Mouse (Mus musculus) frontal cortex, postnatal 25 days (tissue): ENCODE results near the gene Pnpo.

Experiments
- DNase-seq, 2 experiments: peaks; one replicate each; pipeline ENCODE4 v3.0.0; 2022; ENCODE audit warnings: low spot score in 2 of 2

The Pnpo gene

DNA sequence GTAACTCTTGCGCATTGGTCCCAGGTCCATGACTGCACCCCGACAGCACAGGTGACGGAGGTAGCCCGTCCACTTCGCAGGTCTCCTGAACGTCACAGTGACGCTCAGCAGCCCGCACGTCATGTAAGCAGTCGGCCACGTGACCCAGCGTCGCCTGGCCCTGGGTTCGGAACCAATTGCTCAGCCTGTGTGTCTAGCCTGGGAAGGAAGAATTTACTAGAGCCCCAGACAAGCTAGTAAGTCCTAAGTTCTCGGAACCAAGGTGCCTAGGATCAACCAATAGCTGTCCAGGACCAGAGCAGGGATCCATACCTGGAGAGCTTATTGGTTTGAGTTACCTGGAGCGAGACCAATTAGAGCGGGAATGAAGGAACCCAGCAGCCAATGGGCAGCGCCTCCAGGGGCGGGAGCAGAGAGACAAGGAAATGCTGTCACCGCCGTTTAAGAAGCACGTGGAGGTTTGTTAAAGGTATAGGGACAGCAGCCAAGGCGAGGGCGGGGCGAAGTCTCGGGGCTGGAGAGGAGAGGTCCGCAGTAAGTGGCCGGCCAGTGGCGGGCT lies at the start of gene Pnpo:
Gene Pnpo (minus strand): TSS at position 241 of the 559 bp plus-strand sequence.
- DNase-seq = peak; percentile 78 to 85

DNA sequence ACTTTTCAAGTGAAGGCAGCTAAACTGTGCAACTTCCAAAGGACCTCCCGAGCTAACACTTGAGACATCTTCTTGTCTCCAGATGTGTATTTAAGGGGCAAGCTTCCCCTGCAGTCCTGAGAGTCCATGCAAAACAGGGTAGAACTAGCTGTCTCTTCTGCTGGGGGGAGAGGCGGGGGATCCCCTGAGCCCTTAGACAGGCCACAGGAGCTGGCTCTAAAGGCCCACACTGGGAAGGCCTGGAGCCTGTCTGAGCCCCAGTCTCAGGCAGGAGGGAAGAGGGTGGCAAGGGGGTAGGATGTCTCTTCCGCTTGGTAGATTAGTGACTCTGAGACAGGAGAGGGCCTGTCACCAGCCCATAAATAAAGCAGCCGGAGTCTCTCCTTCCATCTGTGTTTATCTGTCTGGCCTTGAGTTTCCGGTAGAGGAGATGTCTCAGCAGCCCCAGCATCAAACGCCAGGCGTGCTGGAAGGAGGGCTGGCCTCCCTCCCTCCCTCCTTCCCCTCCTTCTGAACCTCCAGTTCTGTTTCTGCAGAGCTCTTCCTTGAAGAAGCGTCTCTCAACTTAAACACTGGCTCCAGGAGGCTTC lies 49.0 kb upstream of the Pnpo start:
- DNase-seq = no peak

- no peak for DNase-seq
Observed at GRCm38 (mm10) chr11:96991501-96991900, 47.7 kb upstream of the Pnpo start.

DNA sequence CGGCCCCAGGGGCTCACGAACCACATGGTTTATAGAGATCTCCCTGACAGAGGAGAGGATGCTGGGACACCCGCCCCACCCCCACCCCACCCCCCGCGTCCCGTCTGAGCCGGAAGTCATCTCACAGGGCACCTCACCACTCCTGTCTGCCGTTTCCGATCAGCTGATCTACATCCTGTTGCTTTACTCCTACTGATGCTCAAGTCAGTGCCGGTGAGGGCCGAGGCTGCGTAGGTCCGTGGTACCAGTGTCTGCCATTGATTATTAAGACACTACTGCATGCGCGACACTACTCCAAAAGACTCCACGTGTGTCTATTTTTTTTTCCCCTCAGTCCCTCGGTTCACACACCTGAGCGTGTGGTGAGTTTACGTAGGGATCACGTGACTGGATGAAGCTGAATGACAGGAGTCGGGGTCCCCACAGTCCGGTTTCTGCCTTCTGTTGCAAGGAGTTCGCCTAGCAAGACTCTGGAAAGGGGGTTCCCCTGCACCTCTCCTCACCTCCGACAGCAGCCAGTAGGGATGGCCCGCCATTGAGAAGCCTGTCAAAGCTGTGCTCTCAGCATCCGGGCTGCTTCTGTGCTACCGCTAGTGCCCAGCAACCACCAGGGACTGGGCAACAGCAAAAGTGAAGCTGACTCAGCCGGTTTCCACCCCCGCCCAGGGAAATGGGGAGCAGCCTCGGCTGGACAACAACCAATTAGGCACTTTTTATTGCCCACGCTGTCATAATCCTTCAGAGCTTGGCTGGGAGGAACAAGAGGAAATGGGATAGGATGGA lies 44.3 kb upstream of the Pnpo start:
- DNase-seq = no peak

DNA sequence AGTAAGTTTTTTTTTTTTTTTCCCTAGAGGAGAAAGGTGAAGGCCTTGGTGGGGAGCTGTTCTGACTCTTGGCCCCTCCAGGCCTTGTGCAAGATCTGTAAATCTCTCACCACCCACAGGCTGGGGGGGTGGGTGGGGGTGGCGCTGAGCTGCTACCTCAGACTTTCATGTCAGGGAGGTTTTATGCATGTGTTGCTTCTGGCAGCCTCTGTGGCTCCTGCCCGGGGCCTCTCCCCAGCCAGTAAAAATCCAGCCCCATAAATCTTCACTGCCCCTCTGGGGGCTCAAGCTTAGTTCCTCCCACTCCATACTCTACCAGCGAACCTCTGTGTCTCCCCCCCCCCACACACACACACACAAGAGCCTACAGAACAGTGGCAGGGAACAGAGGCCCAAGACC lies 42.7 kb upstream of the Pnpo start:
- DNase-seq = no peak

DNA sequence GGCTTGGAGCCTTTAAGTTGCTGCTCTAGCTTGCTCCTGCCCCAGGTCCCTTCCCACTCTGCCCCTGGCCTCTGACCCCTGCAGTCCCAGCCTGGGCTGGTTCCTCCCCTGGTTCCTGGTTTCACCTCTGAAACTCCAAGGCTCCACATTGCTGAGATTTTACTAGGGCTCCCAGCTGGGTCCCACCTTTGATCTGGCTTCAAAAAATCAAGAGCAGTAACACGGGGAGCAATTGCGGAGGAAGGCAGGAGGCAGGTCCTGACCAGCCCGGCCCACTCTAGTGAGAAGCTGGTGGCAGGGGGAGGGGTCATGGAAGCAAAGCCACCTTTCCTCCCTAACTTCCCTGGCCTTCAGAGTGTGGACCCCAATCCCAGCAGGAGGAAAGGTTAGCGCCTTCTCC lies 41.1 kb upstream of the Pnpo start:
- no peak for DNase-seq

DNA sequence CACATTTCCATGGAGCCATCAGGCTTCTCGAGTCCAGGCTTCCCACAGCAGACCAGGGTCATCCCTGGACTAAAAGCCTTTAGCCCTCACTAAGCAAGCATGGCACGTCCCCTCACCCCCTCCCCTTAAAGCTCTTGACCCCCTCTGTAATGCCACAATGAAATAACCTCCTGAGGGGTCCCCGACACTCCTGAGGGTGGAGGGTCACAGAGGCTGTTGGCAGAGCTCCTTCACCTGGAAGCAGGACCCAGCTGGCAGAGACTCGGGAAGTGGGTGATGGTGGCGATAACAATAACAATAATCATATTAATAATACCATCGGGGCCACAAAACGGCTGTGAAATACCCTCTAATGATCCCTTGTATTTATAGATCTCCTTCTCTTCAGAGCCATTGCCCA lies 39.1 kb upstream of the Pnpo start, which contains the start of gene Sp2:
Gene Sp2 (minus strand): TSS at position 101 of the 400 bp plus-strand sequence.
- no peak for DNase-seq

DNA sequence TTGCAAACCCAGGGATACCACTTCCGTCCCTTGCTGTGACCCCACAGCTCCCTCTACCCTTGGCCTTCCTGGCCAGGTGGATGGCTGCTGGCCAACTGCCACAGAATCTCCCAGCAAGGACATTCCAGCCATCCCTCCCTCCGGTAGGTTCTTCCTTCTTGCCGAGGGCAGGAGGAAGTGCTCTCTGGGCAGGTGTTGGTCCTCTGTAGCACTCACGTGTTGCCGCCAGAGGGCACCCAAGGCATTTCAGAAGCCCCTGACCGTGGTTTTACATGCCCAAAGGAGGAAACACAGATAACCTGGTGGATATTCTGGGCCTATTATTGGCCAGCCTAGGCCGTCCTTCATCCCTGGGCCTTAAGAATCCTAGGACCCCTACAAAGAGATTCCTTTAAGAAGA lies 38.6 kb upstream of the Pnpo start:
- peak; percentile 68 to 70 for DNase-seq

GRCm38 (mm10) chr11:96981461-96981860 lies 37.7 kb upstream of the Pnpo start:
- no peak for DNase-seq

DNA sequence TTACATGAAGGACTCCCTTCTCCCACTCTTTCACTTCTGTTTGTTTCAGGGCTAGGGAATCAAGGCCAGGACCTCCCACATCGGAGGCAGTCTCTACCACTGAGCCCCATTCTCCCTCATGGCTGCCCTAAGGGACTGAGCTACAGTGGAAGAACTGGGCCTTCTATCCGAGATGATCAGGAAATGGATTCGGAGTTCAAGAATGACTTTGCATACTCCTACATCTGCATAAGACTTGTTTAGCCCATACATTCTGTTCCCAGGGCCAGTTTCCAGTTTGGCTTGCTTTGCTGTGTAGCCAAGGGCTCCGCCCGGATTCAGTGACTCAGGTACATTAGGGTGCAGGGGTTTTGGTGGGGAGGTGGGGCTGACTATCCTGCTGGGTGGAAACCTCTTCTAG lies 36.2 kb upstream of the Pnpo start:
- DNase-seq = no peak

- DNase-seq = no peak
Observed at GRCm38 (mm10) chr11:96979329-96979728, 35.5 kb upstream of the Pnpo start.

DNA sequence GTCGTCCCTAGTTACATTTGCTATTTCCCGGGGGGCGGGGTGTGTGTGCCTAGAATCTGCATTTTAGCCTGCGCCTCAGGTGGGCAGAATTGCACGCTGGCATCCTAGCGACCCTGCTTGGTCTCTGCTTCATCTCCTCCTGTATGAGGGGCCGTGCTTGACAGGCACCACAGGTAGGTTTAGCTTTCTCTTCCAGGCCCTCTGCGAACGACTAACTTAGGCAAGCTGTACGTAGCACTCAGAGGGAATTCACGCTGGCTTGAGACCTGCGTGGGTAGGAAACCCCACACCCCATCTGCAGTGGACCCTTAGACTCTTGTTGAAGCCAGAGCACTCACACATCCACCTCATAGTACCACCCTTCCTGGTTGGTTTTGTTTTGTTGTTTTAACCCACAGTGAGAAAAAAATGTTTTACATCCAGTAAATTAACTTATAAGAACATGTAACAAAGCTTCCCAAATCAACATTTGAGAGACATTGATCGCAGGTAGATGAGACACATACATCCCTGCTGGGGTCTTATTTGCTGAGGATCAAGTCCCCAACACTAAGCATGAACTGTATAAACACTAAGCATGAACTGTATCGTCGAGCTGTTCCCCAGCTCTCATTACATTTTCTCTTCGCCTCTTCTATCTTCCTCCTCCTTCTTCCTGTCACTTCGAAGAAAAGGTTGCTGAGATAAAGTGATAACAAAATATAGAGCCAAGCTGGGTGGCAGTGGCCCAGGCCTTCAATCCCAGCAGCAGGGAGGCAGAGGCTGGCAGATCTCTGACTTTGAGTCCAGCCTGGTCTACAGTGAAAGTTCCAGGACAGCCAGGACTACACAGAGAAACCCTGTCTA lies 34.8 kb upstream of the Pnpo start:
- no peak for DNase-seq

DNA sequence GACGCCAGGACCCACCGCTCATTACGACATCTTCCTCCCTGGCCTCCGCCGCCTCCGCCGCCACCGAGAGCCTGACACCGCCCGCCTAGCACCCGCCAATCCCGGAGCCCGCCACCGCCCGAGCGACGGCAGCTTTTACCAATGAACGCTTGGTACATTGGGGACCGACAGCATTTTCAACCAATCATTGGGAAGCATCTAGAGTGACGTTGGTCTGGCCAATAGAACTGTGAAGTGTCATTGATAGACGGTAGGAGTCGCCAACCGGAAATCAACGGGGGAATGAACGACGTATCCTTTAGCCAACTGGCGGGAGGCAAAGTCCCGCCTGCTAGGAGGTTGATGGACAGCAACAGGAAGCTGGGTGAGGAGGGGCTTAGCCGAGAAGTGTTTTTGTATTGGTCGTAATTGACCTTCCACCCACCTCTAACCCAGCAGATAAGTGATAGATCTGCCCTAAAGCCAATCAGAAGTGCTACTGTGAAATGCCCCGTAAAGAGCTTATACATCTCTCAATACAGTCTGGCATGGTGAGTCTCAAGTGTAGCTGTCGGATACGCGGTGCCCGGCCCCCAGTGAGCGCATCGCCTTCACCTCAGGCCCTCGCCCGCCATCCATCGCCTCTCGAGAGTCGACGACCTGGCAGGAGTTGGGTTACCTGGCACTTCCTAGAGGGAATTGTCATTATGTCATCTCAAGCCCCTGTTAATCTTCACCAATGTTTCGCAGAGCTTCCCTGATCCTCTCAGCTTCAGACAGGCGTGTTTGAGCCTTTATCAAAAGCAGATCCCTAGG lies 34.0 kb upstream of the Pnpo start:
- DNase-seq = peak; percentile 99

DNA sequence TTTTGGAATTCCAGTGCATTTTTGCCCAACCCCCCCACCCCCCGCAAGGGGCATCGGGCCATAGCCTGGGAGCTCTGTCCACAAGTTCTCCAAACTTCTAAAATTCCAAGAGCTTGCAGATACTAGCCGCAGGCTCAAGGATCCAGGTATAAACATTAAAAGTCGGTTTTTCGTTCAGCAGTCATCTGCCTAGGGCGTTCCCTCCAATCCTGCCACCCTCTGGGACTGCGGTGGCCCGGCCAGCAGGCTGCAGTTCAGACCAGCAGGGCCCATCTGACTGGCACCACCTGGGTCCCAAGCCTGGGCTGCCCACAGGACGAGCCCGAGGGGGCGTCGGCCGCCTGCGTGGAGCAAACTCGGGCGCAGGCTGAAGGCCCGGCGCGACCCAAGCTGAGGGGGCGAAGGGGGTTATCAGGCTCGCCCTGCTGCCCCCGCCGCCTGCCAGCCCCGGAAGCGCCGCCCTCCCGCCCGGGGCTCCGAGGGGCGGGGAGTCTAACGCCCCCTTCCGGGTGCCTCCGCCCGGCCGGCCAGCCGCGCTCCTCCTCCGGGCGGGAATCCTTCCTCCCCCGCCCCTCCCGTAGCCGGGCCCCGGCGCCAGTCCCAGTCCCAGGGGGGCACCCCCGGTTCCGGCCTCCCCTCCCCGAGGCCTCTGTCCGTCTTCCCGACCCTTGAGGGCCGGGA lies 33.3 kb upstream of the Pnpo start:
- DNase-seq = peak; percentile 59 to 67

- no peak for DNase-seq
Observed at GRCm38 (mm10) chr11:96976379-96976687, 32.5 kb upstream of the Pnpo start.

DNA sequence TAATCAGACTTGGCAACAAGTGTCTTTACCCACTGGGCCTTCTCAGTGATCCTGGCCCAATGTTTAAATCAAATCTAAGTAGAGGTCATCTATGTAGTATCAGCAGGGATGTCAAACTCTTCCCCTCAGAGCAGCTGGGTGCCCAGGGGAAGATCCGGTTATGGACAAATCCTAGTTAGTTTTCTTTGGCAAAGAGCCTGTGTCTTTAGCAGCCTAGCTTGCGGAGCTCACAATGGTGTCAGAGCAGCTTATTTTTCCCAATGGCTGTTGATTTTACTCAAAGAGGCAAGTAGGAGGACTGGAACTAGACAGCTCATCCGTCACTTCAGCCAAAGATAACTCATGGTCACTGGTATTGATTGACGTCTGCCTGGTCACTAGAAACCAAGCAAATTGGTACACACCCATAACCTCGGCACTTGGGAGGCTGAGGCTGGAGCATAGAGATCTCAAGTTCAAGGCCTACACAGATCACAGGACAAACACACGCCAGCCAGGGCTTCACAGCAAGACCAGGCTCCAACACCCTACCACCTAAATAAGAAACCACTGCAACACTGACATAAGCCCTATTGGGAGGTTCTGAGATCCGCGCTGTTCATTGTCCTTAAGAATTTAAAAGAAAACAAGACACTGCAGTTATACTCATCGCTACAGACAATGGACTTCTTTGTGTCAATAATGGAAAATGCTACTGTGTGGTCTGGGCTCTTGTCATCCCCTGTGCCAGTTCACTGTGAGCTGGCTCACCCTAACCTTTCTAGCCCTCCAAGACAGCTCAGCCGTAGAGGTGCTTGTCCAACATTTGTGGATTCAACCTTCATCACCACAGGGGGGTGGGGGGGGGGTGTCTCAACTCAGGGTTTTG lies 32.0 kb upstream of the Pnpo start:
- no peak for DNase-seq

- no peak for DNase-seq
Observed at GRCm38 (mm10) chr11:96974813-96975212, 31.0 kb upstream of the Pnpo start.

DNA sequence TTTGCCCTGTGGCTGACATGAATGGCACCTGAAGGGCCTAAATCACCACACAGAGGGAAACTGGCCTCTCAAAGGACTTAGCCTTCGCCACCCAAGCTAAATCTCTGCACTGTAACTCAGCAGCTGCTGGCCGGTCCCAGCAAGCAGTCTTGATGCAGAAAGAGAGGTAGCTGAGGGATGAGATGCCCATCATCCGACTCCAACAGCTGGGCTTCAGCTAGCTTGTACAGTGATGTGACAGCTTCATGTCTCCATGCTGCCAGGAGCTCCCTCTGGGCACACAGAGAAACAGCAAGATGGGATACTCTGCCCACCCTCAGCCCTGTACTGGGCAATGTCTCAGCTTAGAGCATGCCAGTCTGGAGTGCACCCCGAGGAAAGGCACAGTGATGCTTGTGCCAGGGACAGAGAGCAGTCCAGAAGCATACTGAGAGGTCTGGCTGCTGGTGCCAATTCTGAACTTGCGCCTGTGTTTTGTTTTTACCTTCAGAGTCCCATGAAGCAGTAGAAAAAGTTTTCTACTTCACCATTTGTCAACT lies 29.7 kb upstream of the Pnpo start:
- DNase-seq = no peak

GRCm38 (mm10) chr11:96972906-96973305 lies 29.1 kb upstream of the Pnpo start:
- no peak for DNase-seq

GRCm38 (mm10) chr11:96970341-96970740 lies 26.6 kb upstream of the Pnpo start:
- no peak for DNase-seq
